Mouse (Mus musculus) retina, embryonic 14.5 days (tissue): ENCODE results near the gene Rab15.
"Not testable (repeated sequence)": the region's sequence is repeated elsewhere in the genome, so short reads cannot be mapped to it uniquely, and the experiment has no call there.

ENCODE experiments used
- DNase-seq: peaks from one replicate; pipeline ENCODE4 v3.0.0-alpha.2; 2015; ENCODE audit warnings: low spot score

Gene Rab15

DNA sequence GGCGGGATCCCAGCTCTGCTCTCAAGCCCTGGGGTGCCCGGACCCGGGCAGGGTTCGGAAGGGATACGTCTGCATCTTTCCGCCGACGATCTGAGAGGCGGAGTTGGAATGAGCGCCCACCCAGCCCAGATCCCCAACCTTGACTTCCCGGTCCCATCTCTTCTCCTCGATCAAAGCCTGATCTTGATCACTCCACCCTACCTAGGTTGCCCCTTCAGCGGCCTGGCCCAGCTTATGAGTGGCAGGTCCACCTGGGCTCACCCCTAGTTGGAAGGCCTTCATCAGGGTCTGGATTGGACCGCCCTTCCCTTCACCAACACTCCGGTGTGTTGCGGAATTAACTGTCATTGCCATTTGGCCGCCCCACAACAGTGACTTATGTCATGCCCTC is at the start of gene Rab15:
TSS of gene Rab15 (minus strand) at position 258 of the 391 bp plus-strand sequence.
- DNase-seq: no peak

GRCm38 (mm10) chr12:76869561-76869960 is 46.9 kb upstream of the Rab15 start:
- no peak for DNase-seq

DNA sequence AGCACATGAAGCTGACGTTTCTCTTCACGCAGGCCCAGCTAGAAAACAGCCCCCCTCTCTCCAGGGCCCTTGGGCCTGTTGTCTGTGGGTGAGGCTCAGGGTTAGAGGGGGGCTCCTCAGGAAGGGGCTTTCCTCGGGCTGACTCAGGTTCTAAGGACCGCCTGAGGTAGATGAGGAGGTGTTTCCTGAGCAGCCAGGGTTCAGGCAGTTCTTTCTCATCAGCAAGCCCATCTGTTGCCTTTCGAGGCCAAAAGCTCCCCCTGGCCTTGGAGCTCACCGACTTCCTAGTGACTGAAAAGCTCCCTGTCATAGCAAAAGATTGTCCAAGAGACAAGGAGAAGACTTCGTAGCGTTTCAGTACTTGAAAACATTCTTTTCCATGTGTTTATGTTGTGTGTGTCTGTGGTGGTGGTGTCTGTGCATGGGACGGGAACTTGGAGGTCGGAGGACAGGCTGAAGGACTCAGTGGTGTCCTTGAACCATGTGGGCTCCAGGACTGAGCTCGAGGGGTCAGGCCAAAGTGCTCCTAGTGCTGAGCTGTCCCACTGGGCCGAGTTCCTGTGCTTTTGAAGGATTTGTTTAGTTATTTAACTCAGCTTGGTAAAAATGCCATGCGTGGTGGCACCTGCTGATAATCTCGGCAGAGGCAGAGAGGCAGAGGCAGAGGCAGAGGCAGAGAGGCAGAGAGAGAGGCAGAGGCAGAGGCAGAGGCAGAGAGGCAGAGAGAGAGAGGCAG is 45.9 kb upstream of the Rab15 start:
- DNase-seq: no peak

- DNase-seq: no peak
Observed at GRCm38 (mm10) chr12:76867586-76868280, 45.0 kb upstream of the Rab15 start.

GRCm38 (mm10) chr12:76865266-76865665 is 42.6 kb upstream of the Rab15 start:
- DNase-seq: no peak

- DNase-seq: no peak
Observed at GRCm38 (mm10) chr12:76863651-76864050, 40.9 kb upstream of the Rab15 start.

- not testable (repeated sequence) for DNase-seq
Observed at GRCm38 (mm10) chr12:76858788-76859187, 36.1 kb upstream of the Rab15 start.

GRCm38 (mm10) chr12:76857087-76857486 is 34.4 kb upstream of the Rab15 start:
- no peak for DNase-seq

DNA sequence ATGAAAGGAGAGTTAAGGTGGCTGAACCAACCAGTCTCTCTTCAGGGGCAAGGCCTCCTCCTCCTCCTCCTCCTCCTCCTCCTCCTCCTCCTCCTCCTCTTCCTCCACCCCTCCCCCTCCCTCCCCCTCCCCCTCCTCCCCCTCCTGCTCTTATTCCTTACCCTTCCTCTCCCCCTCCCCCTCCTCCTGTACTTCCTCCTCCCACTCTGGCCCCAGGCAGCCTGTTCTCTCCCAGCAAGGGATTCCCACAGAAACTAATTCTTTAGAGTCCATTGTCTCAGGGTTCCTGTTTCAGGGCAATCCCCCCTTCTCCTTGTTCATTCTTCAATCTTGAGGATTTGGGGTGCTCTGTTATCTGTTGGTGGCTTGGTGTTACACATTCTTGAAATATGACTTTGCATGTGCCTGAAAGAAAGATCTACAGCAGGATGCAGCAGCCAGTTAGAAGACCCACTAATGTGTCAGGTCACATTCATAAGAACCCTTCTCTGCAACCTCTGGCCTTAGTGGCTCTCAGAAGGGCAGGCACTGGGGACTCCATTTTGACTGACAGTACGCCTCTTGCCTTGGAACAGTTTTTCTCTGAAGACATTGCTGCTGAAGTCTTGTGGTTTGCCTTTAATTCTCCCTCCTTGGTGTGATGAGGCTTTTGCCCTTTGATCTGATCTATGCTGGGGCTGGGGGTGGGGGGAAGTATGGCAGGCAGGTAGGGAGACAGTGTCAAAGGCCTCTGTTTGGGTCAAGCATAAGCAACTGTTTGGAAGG is 30.9 kb upstream of the Rab15 start:
- DNase-seq: no peak

- DNase-seq: no peak
Observed at GRCm38 (mm10) chr12:76852419-76852818, 29.7 kb upstream of the Rab15 start.

DNA sequence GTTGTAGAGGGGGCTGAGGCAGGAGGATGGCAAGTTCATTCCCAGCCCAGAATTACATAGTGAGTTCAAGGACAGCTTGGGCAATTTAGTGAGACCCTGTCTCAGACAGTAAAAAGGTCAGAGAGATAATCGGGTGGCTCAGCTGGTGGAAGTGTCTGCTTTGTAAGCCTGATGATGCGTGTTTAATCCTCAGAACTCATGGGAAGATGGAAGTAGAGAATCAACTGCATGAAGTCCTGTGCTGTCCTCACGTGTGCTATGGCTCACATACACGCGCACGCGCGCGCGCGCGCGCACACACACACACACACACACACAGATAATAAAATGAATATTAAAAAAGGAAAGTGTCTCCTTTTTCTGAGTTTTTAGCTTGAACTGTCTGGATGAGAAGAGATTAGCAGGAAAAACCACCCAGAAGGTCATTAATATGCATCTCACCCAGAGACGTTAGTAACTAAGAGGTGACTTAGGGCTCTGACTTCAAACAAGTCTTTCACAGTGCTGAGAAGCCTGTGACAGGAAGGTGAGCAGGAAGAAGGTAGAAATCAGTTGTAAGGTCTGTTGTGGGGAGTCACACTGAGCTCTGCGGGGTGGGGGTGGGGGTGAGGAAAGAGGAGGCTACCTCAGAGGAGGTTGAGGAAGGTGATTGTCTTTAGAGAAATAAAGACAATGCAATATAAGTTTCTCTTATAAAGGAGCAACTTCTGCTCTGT is 21.8 kb upstream of the Rab15 start:
- no peak for DNase-seq

GRCm38 (mm10) chr12:76840081-76840480 is 17.4 kb upstream of the Rab15 start:
- DNase-seq: no peak

- no peak for DNase-seq
Observed at GRCm38 (mm10) chr12:76839298-76839697, 16.6 kb upstream of the Rab15 start.

DNA sequence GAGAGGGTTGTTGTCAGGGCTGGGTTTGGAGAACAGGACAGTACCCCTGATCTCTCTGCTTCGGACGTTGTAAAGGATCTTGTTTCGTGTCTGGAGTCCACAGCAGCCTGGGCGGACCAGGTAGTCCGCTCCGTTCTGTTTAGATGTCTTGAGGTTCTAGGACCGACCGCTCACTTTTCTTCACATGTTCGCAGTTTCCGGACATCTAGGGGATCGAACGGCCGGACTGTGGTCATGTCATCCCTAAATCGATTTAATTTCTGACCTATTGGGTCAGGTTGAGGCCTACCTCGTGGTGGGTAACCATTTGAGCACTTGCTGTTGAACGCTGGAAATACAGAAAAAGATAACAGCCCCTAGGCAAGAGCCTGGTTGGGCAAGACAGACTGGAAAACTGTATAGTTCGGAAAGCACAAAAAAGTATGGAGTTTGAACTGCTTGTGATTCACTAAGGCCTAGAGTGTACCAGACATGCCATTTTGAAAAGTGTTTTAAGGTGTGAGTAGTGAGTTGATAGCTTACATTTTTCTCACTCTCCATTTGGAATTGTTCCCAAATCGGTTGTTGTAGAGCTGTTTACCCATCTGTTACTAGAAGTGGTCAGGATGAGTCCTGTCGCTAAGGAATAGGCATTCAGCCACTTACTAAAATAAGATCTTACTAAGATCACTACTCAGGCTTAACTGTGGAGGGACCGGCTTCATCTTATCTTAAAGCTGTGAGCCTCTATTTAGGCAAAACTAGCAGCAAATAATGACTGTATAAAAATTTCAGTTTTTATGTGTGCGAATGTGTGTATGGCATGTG is 15.3 kb upstream of the Rab15 start:
- no peak for DNase-seq

GRCm38 (mm10) chr12:76837101-76837843 is 14.6 kb upstream of the Rab15 start:
- peak; percentile 99 for DNase-seq

DNA sequence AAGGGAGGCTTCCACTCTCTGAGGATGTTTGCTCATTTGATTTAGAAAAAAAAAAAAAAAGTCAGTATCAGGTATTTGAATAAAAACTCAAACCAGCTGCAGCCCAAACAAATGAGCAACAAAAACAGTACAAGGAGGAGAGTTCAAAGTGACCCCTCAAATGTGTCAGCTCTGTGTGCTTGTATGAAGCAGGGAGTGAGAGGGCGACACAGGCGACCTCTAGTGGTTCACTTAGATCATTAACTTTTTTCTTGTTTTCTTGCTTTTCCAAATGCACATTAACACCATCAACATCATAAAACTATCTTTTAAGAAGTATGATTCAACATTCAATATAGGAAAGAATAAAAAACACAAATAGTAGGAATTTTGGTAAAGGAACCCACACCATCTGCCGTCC is 10.0 kb upstream of the Rab15 start:
- DNase-seq: peak; percentile 80

DNA sequence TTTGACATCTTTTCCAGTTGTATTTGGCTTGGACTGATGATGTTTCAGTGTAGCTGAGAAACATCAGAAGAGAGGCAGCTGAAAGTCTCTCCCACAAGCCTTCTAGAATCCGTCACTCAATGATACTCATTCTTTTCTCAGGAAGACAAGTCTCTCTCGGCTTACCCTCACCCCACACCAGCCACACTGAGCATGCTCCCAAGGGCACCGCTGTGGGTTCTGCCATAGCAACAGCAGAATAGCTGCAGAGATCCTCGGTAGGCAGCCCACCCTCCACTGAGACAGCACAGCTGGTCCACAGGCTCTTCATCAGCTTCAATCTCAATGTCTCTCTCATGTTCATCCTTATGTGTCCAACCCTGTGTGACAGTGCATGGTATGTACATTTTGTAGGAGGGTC is 2.6 kb upstream of the Rab15 start:
- no peak for DNase-seq

- peak; percentile 60 for DNase-seq
Observed at GRCm38 (mm10) chr12:76822002-76822650, 582 bp downstream of the Rab15 start.

- peak; percentile 65 for DNase-seq
Observed at GRCm38 (mm10) chr12:76820615-76821014, 2.1 kb downstream of the Rab15 start.

- no peak for DNase-seq
Observed at GRCm38 (mm10) chr12:76819816-76820215, 2.9 kb downstream of the Rab15 start.
